Mouse (Mus musculus) intestine, embryonic 16.5 days (tissue): ENCODE data around the gene Dmp1. TPM values are rescaled to one million over a fixed set of nuclear protein-coding genes. Genes with fewer than 3 reads are reported as not detected.

Experiments
- ATAC-seq: fragments of 200-750 bp; cut with Nextera tagmentation; 2 replicates; pipeline ENCODE4 v1.8.0; 2017; ENCODE audit warnings: moderate TSS enrichment, moderate library complexity
- H3K27ac ChIP-seq: fragments of 300-500 bp; sonication (generic); 2 replicates; pipeline ENCODE4 v1.5.1; 2014; ENCODE audit warnings: mild to moderate bottlenecking, low read length
- H3K27me3 ChIP-seq: fragments of 300-500 bp; sonication (generic); replicated peaks from 2 replicates; pipeline ENCODE4 v1.6.1; 2014; ENCODE audit warnings: low read length, control low read depth, mixed read lengths; ENCODE audit not compliant: control insufficient read depth, insufficient read depth
- H3K36me3 ChIP-seq: fragments of 300-500 bp; sonication (generic); 2 replicates; pipeline ENCODE4 v1.6.1; 2014; ENCODE audit warnings: low read length, control low read depth; ENCODE audit not compliant: control insufficient read depth, insufficient read depth
- H3K4me1 ChIP-seq: fragments of 300-500 bp; sonication (generic); 2 replicates; pipeline ENCODE4 v1.6.1; 2014; ENCODE audit warnings: low read length, control low read depth, mixed read lengths; ENCODE audit not compliant: control insufficient read depth, insufficient read depth
- H3K4me2 ChIP-seq: fragments of 300-500 bp; sonication (generic); 2 replicates; pipeline ENCODE4 v1.6.1; 2014; ENCODE audit warnings: low read depth, low read length, control low read depth
- H3K4me3 ChIP-seq: fragments of 300-500 bp; sonication (generic); 2 replicates; pipeline ENCODE4 v1.5.1; 2014; ENCODE audit warnings: mild to moderate bottlenecking, low read length
- H3K9ac ChIP-seq: fragments of 300-500 bp; sonication (generic); 2 replicates; pipeline ENCODE4 v1.6.1; 2014; ENCODE audit warnings: low read depth, low read length
- H3K9me3 ChIP-seq: fragments of 300-500 bp; sonication (generic); 2 replicates; pipeline ENCODE4 v1.6.1; 2016; ENCODE audit warnings: low read length, control low read depth; ENCODE audit not compliant: control insufficient read depth
- WGBS: fragments of 180-500 bp; shearing (Covaris S2); extraction: QIAGEN DNeasy Blood & Tissue Kit; methylation state at CpG from one replicate; pipeline ENCODE4 v1.1.7; 2014; 5-methylcytosine and 5-hydroxymethylcytosine counted together
- polyA plus RNA-seq: library from polyadenylated mRNA; unstranded; fragments of >200 nt; fragmentation: Nextera tagmentation; extraction: Ambion mirVana; gene quantifications from 2 replicates; pipeline ENCODE4 v1.2.1, GENCODE M21; 2015

Dmp1 gene
- polyA plus RNA-seq, result 0.66 and 0.77 TPM in 2 replicates

GRCm38 (mm10) chr5:104202351-104202750, at the start of gene Dmp1:
Gene Dmp1 (plus strand): TSS chr5:104202613.
- 52% methylated on average over 5 of the region's 5 CpGs for WGBS
- no peak within 1 kb of the TSS for H3K4me2 ChIP-seq
- H3K9ac ChIP-seq, result no peak within 1 kb of the TSS
- H3K36me3 ChIP-seq, result no peaks in the 10 kb centered on the region
- no peaks in the 10 kb centered on the region for H3K27me3 ChIP-seq
- no peak for ATAC-seq
- no peak within 1 kb of the TSS for H3K4me3 ChIP-seq
- H3K4me1 ChIP-seq, result no peaks in the 10 kb centered on the region
- H3K27ac ChIP-seq, result no peak within 1 kb of the TSS
- no peaks in the 10 kb centered on the region for H3K9me3 ChIP-seq

DNA sequence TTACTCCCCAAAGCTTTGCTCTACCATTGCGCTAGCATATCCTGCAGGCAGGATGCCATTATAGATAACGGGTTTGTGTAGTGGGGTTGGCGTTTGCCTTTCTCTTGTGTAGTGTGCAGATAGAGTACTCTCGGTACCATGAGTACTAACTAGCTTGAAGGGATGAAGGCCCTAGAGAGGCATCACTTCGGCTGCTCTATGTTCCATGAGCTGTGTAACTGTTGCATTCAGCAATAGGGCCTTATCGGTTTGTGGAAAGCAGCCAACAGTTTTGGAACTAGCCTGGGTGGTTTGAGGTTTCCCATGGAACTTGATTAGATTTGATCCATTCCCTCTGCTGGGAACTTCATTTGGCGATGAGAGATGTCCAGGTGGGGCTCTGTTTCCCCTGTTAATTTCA, 44.7 kb upstream of the Dmp1 start:
- Histone ChIP-seq H3K4me1 (no peaks in the 10 kb centered on the region), H3K36me3 (no peaks in the 10 kb centered on the region), H3K27ac (no peak overlapping the region), H3K9me3 (no peaks in the 10 kb centered on the region), H3K9ac (no peak overlapping the region), H3K4me2 (no peak overlapping the region), H3K4me3 (no peak overlapping the region), H3K27me3 (no peaks in the 10 kb centered on the region)
- 88% methylated on average over 7 of the region's 7 CpGs for WGBS
- ATAC-seq, result no peak

DNA sequence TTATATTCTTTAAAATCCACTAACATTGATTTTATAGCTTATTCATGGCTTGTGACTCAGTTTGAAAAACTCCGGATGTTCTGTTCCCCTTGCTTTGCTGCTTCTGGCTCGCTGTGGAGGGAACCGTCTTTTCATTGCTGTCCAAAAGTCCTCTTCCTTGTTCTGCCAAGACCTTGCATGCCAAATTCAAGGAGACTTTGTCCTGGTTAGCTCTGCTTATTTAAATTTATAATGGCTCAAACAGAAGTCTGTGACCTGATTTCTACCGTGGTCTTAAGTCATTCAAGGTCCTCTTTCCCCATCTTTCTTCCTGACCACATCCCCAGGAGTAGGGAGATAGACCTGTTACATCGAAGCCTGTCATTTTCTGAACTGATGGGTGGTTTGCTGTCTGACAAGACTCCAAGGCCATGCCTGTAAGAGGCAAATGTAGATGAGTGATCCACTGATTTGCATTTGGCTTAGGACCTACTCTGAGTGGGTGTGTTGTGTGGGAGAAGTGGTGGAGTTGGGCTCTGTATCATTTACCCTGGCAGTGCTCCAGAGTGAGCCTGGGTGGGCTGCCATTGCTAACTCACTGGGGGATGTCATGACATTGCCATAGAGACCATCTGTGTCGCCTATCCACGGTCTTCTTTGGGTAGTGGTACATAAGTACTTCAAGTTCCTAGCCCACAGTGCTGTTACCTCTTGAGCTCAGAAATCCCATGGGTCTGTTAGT, 43.9 kb upstream of the Dmp1 start:
- Histone ChIP-seq H3K4me2 (no peak overlapping the region), H3K27ac (no peak overlapping the region), H3K9ac (no peak overlapping the region), H3K9me3 (no peaks in the 10 kb centered on the region), H3K36me3 (no peaks in the 10 kb centered on the region), H3K4me3 (no peak overlapping the region), H3K27me3 (no peaks in the 10 kb centered on the region), H3K4me1 (no peaks in the 10 kb centered on the region)
- ATAC-seq, result no peak
- 78% methylated on average over 7 of the region's 7 CpGs for WGBS

DNA sequence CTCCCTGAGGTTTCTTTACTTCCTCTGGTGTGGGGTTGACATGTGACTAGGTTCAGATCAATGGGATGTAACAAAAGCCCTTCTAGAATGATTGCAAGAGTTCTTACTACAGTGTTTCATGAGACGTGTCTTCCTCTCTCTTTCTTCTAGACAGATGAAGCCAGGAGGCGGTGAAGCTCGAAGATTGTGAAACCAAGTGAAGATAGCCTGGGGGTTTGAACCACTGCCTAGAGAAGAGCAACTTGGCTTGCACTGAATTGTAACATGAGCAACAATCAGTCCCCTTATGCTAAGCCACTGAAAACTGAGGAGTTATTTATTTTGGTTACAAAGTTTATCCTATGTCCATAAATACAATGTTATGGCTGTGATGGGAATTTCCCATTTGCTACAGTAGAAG, 41.8 kb upstream of the Dmp1 start:
- Histone ChIP-seq H3K4me1 (no peaks in the 10 kb centered on the region), H3K36me3 (no peaks in the 10 kb centered on the region), H3K27me3 (no peaks in the 10 kb centered on the region), H3K27ac (no peak overlapping the region), H3K9ac (no peak overlapping the region), H3K9me3 (no peaks in the 10 kb centered on the region), H3K4me3 (no peak overlapping the region), H3K4me2 (no peak overlapping the region)
- WGBS, result 88% methylated on average over 3 of the region's 3 CpGs
- no peak for ATAC-seq

DNA sequence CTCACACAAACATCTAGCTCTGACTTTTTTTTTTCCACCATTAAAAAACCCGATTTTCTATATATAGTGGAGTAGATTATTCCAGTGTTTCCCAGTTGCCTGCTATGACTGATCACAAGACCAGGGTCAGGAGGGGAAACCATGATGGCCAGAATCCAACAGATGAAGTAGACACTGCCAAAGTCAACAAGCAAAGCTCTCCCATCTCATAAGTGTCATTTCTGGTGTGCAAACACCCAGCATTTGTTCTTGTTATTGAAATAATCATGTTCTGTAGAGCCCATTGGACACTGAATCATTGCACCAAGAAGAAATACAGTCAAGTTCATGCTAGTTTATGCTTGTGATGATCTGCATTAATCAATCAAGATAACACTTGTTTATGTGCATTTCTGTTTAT, 41.0 kb upstream of the Dmp1 start:
- no peaks in the 10 kb centered on the region for H3K9me3 ChIP-seq
- ATAC-seq, result no peak
- no peak overlapping the region for H3K27ac ChIP-seq
- no peaks in the 10 kb centered on the region for H3K4me1 ChIP-seq
- H3K4me3 ChIP-seq, result no peak overlapping the region
- WGBS, result 86% methylated on average over 1 of the region's 1 CpGs
- no peaks in the 10 kb centered on the region for H3K27me3 ChIP-seq
- no peak overlapping the region for H3K9ac ChIP-seq
- H3K4me2 ChIP-seq, result no peak overlapping the region
- H3K36me3 ChIP-seq, result no peaks in the 10 kb centered on the region

DNA sequence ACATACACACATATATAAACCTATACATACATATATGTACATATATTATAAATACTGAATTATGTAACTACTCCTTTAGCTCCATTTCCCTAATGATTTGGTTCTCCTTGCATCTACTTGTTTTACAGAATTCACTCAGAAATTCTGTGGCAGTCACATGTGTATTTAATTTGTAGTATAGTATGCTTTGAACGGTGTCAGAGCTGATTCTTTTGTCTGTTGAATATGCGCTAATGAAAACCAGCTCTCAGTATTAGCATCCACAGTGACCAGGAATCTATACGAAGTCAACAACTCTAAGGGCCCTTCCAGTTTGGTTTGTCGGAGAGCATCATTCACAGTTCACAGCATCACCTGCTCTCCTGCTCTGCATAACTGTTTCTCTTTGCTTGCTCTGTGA, 38.9 kb upstream of the Dmp1 start:
- no peak for ATAC-seq
- no peaks in the 10 kb centered on the region for H3K4me1 ChIP-seq
- H3K4me3 ChIP-seq, result no peak overlapping the region
- H3K27ac ChIP-seq, result no peak overlapping the region
- 80% methylated on average over 4 of the region's 4 CpGs for WGBS
- no peaks in the 10 kb centered on the region for H3K27me3 ChIP-seq
- no peak overlapping the region for H3K4me2 ChIP-seq
- H3K36me3 ChIP-seq, result no peaks in the 10 kb centered on the region
- no peaks in the 10 kb centered on the region for H3K9me3 ChIP-seq
- no peak overlapping the region for H3K9ac ChIP-seq

DNA sequence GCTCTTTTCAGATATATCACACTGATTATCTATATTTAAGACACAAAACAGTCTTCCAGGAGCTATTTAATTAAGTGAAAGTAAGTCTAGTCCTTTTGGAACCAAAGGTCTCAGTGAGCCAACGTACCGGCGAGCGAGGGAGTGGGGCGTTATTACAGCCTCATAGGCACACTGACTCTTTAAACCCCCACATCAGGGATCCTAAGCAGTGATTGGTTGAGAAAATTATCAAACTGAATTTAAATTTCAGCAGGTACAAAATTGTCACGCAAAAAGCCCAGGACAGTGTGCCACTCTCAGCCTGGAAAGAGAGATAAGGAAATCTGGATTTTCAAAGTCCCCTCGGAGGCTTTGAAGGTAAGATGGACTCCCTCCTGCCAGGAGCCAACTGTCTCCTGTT, 32.0 kb upstream of the Dmp1 start, which contains the start of gene Dspp:
TSS of gene Dspp (plus strand) at position 301 of the 400 bp plus-strand sequence.
- Histone ChIP-seq H3K4me2 (no peak within 1 kb of the TSS), H3K4me1 (no peaks in the 10 kb centered on the region), H3K9me3 (no peaks in the 10 kb centered on the region), H3K27me3 (no peaks in the 10 kb centered on the region), H3K9ac (no peak within 1 kb of the TSS), H3K36me3 (no peaks in the 10 kb centered on the region), H3K27ac (no peak within 1 kb of the TSS), H3K4me3 (no peak within 1 kb of the TSS)
- 79% methylated on average over 7 of the region's 7 CpGs for WGBS
- ATAC-seq, result no peak

DNA sequence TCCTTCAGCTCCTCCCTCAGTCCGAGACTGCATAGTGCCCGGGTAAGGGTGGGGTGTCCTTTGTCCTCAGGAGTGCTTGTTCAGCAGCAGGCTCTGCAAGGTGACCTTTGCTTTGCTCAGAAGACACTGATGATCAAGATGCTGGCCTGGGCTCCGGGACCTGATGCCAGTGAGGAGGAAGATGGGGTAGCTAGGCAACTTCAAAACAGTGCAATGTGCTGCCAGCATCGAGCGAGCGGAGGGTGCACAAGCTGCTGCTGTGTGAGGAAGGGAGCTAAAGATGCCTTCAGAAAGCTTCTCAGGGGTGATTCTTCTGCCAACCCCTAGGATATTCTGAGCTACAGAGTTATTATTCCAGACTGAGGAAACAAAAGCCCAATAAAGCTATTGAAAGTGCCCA, 29.3 kb upstream of the Dmp1 start:
- Histone ChIP-seq H3K36me3 (no peaks in the 10 kb centered on the region), H3K27ac (no peak overlapping the region), H3K9me3 (no peaks in the 10 kb centered on the region), H3K27me3 (no peaks in the 10 kb centered on the region), H3K4me2 (no peak overlapping the region), H3K9ac (no peak overlapping the region), H3K4me3 (no peak overlapping the region), H3K4me1 (no peaks in the 10 kb centered on the region)
- WGBS, result 79% methylated on average over 6 of the region's 6 CpGs
- ATAC-seq, result no peak

DNA sequence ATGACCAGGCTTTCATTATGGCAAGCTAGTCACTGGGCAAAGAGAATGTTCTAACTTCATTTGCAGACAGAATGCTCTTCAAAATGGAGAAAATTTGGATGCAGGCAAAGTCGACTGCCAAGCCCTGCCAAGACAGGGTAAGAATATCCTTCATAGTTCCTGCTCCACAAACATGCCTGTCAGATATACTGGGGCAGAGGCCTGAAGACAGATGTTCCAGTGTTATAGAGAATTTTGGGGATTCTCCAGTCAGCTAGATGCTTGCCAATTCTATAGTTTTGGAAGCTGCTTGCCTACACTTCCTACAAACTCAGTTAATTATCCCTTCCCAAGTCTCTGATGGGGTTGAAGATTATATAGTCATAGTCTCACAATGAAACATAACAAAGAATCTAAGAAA, 18.7 kb upstream of the Dmp1 start:
- no peak overlapping the region for H3K9ac ChIP-seq
- no peaks in the 10 kb centered on the region for H3K27me3 ChIP-seq
- H3K4me3 ChIP-seq, result no peak overlapping the region
- no peaks in the 10 kb centered on the region for H3K36me3 ChIP-seq
- no peaks in the 10 kb centered on the region for H3K4me1 ChIP-seq
- H3K9me3 ChIP-seq, result peaks cover 7% of the 10 kb centered on the region; the same call in 1 of the 2 replicates
- 81% methylated on average over 1 of the region's 1 CpGs for WGBS
- no peak overlapping the region for H3K27ac ChIP-seq
- no peak overlapping the region for H3K4me2 ChIP-seq
- ATAC-seq, result no peak

- Histone ChIP-seq H3K4me2 (no peak overlapping the region), H3K4me3 (no peak overlapping the region), H3K27ac (no peak overlapping the region), H3K27me3 (no peaks in the 10 kb centered on the region), H3K4me1 (no peaks in the 10 kb centered on the region), H3K9me3 (no peaks in the 10 kb centered on the region), H3K36me3 (no peaks in the 10 kb centered on the region), H3K9ac (no peak overlapping the region)
- 68% methylated on average over 3 of the region's 3 CpGs for WGBS
- ATAC-seq, result peak; percentile 50; the same call in 1 of the 2 replicates
Measured at GRCm38 (mm10) chr5:104187281-104187680, 15.1 kb upstream of the Dmp1 start.
